Mouse (Mus musculus): ENCODE results near the gene Nova1. TPM values are rescaled to one million over a fixed set of nuclear protein-coding genes. Genes with fewer than 3 reads are reported as not detected.
A peak's percentile ranks its signal among the peaks of the same experiment; 100 is the strongest.

Gene Nova1
- polyA plus RNA-seq, 1 experiment from 2014 or later, result 80.4 TPM

GRCm38 (mm10) chr12:46645365-46645962, 173.3 kb downstream of the Nova1 start:
- H3K4me2 ChIP-seq, result no peak overlapping the region
- no peaks in the 10 kb centered on the region for H3K27me3 ChIP-seq
- H3K27ac ChIP-seq, result peak overlapping the region; percentile 56; the same call in 1 of the 2 replicates
- H3K4me3 ChIP-seq, result no peak overlapping the region
- no peaks in the 10 kb centered on the region for H3K36me3 ChIP-seq
- 48% methylated on average over 6 of the region's 6 CpGs for WGBS
- peak; percentile 67 for ATAC-seq (ENCODE audit: low FRiP score)
- H3K4me1 ChIP-seq (replicated peaks), result peaks cover 17% of the 10 kb centered on the region
- H3K9me3 ChIP-seq, result no peaks in the 10 kb centered on the region
- H3K9ac ChIP-seq, result no peak overlapping the region

Data from hindbrain, embryonic 13.5 days (tissue).